Mouse (Mus musculus): ENCODE measurements around the gene Vti1a.

DNA sequence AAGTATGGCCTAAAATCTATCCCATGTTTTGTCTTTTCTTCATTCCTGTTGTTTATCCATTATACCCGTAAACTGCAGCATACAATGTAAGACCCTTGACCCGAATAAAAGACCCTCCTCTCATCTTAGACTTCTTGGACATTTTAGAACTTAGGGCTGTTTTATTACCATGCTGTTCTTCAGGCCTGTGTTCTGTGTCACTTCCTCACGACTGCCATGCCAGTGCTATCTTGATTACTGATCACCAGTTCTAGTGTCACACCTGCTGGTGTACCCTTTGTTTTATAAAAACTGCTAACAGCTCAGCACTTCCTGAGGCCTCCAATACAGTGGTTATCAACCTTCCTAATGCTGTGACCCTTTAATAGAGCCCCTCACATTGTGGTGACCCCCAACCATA lies 20.5 kb upstream of the Vti1a start:
- TF ChIP-seq GATA1 (IDR thresholded peaks at IDR 0.05; ENCODE audit: borderline replicate concordance, low read length) (no peak), FLI1 (IDR thresholded peaks at IDR 0.05; ENCODE audit: low read length) (no peak)
